Mouse (Mus musculus) forebrain, embryonic 15.5 days (tissue): Measurements from ENCODE around the gene Slc22a27. TPM values are rescaled to one million over a fixed set of nuclear protein-coding genes. Genes with fewer than 3 reads are reported as not detected.
"Not testable (repeated sequence)": the region's sequence is repeated elsewhere in the genome, so short reads cannot be mapped to it uniquely, and the experiment has no call there.

Experiments used
- ATAC-seq: fragments of 200-750 bp; cut with Nextera tagmentation; replicated peaks from 2 replicates; pipeline ENCODE4 v1.8.0; 2017; ENCODE audit warnings: mild to moderate bottlenecking, moderate TSS enrichment, moderate library complexity
- H3K27ac ChIP-seq: fragments of 300-500 bp; sonication (generic); replicated peaks from 2 replicates; pipeline ENCODE4 v1.5.1; 2015; ENCODE audit warnings: mild to moderate bottlenecking, inconsistent platforms
- H3K27me3 ChIP-seq: fragments of 300-500 bp; sonication (generic); 2 replicates; pipeline ENCODE4 v1.6.1; 2015; ENCODE audit warnings: inconsistent platforms
- H3K36me3 ChIP-seq: fragments of 300-500 bp; sonication (generic); 2 replicates; pipeline ENCODE4 v1.6.1; 2015; ENCODE audit warnings: mild to moderate bottlenecking, inconsistent platforms
- H3K4me1 ChIP-seq: fragments of 300-500 bp; sonication (generic); 2 replicates; pipeline ENCODE4 v1.6.1; 2015; ENCODE audit warnings: inconsistent platforms
- H3K4me2 ChIP-seq: fragments of 300-500 bp; sonication (generic); replicated peaks from 2 replicates; pipeline ENCODE4 v1.6.1; 2015; ENCODE audit warnings: mild to moderate bottlenecking, inconsistent platforms
- H3K4me3 ChIP-seq: fragments of 300-500 bp; sonication (generic); 2 replicates; pipeline ENCODE4 v1.5.1; 2015; ENCODE audit warnings: mild to moderate bottlenecking, inconsistent platforms
- H3K9ac ChIP-seq: fragments of 300-500 bp; sonication (generic); replicated peaks from 2 replicates; pipeline ENCODE4 v1.6.1; 2015; ENCODE audit warnings: mild to moderate bottlenecking, inconsistent platforms
- H3K9me3 ChIP-seq: fragments of 300-500 bp; sonication (generic); 2 replicates; pipeline ENCODE4 v1.6.1; 2016; ENCODE audit warnings: inconsistent platforms
- WGBS: fragments of 180-500 bp; shearing (Covaris S2); methylation state at CpG from one replicate; pipeline ENCODE4 v1.1.7; 2015; ENCODE audit warnings: mixed read lengths; 5-methylcytosine and 5-hydroxymethylcytosine counted together
- microRNA-seq: library from miRNA; unstranded; fragments of <30 nt; microRNA quantifications from one replicate; pipeline ENCODE4, GENCODE M21; 2016
- polyA plus RNA-seq: library from polyadenylated mRNA; unstranded; fragments of >200 nt; fragmentation: Nextera tagmentation; extraction: Ambion mirVana; gene quantifications from 2 replicates; pipeline ENCODE4 v1.2.1, GENCODE M21; 2015

Slc22a27 gene
- not detected in 2 replicates for polyA plus RNA-seq

DNA sequence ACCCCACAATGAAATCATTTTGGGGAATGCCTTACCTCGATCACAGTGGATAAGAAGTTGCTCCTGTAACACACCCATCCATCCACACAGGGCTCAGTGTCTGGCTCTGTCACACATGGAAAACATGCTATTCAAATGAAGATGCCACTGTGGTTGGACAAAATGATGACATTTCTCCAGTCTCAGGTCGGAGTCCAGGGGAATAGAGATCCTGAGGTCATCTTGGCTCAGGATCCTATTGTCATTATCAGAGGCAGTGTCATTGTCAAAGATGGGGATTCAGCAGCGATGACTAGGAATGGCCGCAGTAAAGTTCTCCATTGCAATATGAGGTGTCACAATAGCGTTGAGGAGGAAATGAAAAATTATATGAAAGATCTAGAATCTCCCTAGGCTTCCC is at the start of gene Slc22a27:
Slc22a27 (minus strand) TSS at position 101 of the 400 bp plus-strand sequence.
- not testable (repeated sequence) for H3K27me3 ChIP-seq, H3K9me3 ChIP-seq, H3K9ac ChIP-seq, H3K36me3 ChIP-seq, H3K4me1 ChIP-seq, H3K27ac ChIP-seq, ATAC-seq, H3K4me2 ChIP-seq, H3K4me3 ChIP-seq
- 68% methylated on average over 5 of the region's 5 CpGs for WGBS

DNA sequence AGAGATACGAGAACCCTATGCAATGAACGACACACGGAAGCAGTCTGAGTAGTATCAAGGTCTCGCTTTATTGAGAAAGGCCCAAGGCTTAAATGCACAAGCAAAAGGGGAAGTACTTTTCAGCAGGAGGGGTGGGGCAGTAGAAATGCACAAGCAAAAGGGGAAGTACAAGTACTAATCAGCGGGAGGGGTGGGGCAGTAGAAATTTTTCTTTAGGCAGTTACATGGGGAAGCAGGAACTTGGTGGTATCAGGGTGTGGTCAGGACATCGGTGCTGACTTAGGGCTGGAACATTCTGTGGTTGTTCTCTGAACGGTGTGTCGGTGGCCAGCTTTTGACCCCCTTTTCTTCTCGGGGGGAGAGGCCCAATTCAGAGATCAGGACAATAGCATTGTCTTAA is 45.8 kb upstream of the Slc22a27 start:
- H3K4me3 ChIP-seq, ATAC-seq, H3K4me2 ChIP-seq, H3K27ac ChIP-seq, H3K4me1 ChIP-seq, H3K36me3 ChIP-seq, H3K27me3 ChIP-seq, H3K9ac ChIP-seq, H3K9me3 ChIP-seq: not testable (repeated sequence)
- WGBS = 91% methylated on average over 9 of the region's 9 CpGs

DNA sequence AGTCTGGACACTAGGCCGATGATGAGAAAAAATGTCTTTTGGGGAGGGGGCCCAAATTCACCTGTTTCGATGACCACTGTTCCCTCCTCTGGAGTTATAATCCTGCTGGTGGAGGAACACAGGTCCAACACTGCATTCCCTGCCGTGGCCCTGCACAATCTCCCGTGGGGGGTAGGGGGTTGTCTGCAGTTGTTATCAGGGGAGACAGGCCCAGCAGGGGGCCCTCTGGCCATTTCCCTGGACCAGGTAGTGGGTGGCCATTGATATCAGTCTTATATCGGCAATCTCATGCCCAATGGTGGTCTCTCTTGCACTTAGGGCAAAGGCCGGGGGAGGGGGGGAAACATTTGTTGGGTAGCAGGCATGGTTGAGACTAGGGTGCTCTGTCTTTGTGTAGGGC is 43.3 kb upstream of the Slc22a27 start:
- not testable (repeated sequence) for H3K9ac ChIP-seq, H3K4me3 ChIP-seq, H3K36me3 ChIP-seq, H3K4me2 ChIP-seq, H3K9me3 ChIP-seq, H3K4me1 ChIP-seq, H3K27me3 ChIP-seq, ATAC-seq, H3K27ac ChIP-seq
- WGBS = 91% methylated on average over 6 of the region's 6 CpGs

DNA sequence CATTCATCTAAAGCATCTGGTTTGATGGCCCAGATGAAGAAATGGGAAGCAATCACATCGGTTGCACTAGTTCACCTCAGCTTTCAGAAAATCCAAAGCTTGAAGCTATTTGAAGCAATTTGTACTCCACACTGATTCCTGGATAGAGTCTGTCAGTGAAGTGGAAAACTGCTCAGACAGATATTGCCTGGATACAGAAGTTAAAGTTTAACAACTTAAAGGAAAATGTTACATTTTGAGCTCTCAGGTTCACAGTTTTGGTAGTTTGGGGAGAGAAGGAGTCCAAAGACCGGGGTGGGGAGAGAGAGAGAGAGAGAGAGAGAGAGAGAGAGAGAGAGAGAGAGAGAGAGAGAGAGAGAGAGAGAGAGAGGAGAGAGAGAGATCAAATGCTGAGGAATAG is 2.9 kb upstream of the Slc22a27 start:
- Histone ChIP-seq H3K9ac (no peak overlapping the region), H3K4me2 (no peak overlapping the region), H3K4me1 (no peaks in the 10 kb centered on the region), H3K27ac (no peak overlapping the region), H3K9me3 (no peaks in the 10 kb centered on the region; the same call in 1 of the 2 replicates), H3K36me3 (no peaks in the 10 kb centered on the region), H3K4me3 (no peak overlapping the region), H3K27me3 (no peaks in the 10 kb centered on the region)
- 78% methylated on average over 2 of the region's 2 CpGs for WGBS
- ATAC-seq = no peak

DNA sequence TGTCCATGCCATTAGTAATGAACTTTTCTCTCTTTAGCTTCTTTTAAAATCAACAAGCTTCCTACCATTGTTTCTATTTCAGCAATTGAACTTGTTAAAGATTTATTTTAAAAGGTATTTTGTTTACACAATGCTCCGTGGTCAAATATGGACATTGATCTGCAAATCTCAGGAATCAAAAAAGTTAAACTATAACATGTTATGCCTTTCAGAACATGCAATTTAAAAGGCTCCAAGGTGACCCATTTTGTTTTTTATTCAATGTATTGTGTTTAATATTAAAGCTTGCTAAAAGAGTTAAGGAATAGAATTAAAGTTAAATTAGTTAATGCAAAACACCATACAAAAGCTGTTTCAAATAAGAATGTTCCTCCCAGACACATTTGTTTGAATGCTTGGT is 723 bp upstream of the Slc22a27 start:
- ATAC-seq, H3K36me3 ChIP-seq, H3K4me2 ChIP-seq, H3K4me3 ChIP-seq, H3K27me3 ChIP-seq, H3K9me3 ChIP-seq, H3K4me1 ChIP-seq, H3K9ac ChIP-seq, H3K27ac ChIP-seq: not testable (repeated sequence)
- WGBS = 62% methylated on average over 1 of the region's 1 CpGs

DNA sequence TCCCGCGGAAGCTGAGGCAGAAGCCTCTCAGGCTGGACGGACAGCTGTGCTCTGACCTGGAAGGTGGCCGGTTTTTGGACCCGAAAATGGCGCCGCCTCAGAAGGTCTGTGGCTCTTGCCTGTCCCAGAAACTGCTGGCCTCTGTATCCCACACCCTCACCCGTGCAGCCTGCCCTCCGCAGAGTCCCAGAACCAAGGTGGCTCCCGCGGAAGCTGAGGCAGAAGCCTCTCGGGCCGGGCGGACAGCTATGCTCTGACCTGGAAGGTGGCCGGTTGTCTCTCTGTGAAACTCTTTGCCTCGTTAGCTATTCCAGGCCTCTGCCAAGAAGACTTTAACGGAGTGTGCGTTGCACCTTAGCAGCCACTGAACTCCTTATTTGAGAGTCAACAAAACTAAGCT is 26.4 kb downstream of the Slc22a27 start:
- not testable (repeated sequence) for H3K9me3 ChIP-seq, H3K27ac ChIP-seq, H3K27me3 ChIP-seq, ATAC-seq, H3K4me3 ChIP-seq, H3K4me1 ChIP-seq, H3K36me3 ChIP-seq, H3K9ac ChIP-seq, H3K4me2 ChIP-seq
- WGBS = 91% methylated on average over 18 of the region's 18 CpGs

DNA sequence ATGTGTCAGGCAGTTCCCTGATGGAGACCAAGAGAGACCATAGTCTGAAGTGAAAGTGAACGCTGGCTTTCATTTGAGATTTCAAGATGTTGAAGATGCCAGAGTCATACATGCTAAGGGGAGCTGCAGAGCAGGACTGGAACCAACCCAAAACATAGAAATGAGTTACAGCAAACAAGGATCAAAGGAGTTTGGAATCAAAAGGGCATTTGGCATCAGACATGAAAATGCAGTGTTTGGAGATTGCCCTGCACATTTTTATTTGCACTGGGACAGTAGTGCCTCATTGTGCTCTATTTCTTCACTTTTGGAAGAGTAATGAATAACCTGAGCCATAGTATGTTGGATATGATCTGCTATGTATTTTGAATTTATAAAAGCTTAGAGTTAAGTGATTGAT is 89.2 kb downstream of the Slc22a27 start:
- Histone ChIP-seq H3K27ac (no peak overlapping the region), H3K9me3 (peaks cover 3% of the 10 kb centered on the region; the same call in 1 of the 2 replicates), H3K36me3 (no peaks in the 10 kb centered on the region), H3K9ac (no peak overlapping the region), H3K4me2 (no peak overlapping the region), H3K27me3 (no peaks in the 10 kb centered on the region), H3K4me3 (no peak overlapping the region), H3K4me1 (no peaks in the 10 kb centered on the region)
- 93% methylated on average over 1 of the region's 1 CpGs for WGBS
- no peak for ATAC-seq

DNA sequence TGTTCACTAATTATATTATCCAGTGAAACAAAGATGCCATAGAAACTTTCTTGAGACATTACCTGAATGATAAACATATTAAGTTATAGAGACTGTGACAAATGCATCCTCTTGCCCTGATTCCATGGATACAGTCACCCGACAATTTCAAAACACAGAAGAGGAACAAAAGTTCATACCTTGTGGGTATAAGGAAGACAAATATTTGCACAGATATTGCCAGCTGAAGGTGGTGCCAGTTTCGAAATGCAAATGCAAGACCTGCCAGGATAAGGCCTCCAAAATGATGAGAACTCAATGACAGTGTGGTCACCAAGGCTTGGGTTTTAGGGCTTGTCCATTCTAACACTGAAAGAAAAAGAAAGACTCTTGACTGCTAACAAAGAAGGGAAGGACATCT is 136.0 kb downstream of the Slc22a27 start:
- no peaks in the 10 kb centered on the region for H3K27me3 ChIP-seq
- WGBS = 63% methylated on average over 2 of the region's 2 CpGs
- no peaks in the 10 kb centered on the region for H3K36me3 ChIP-seq
- peaks cover 14% of the 10 kb centered on the region; the same call in 1 of the 2 replicates for H3K9me3 ChIP-seq
- H3K27ac ChIP-seq = no peak overlapping the region
- no peak overlapping the region for H3K4me2 ChIP-seq
- no peak for ATAC-seq
- H3K4me3 ChIP-seq = no peak overlapping the region
- no peaks in the 10 kb centered on the region for H3K4me1 ChIP-seq
- H3K9ac ChIP-seq = no peak overlapping the region

Small RNA genes lying within 50 kb of the gene (microRNA-seq; reads per million reads assigned to microRNA genes)
- gene Gm24951 = not detected

Other genes starting within 250 kb of the Slc22a27 start
- not detected in 2 replicates for gene Slc22a26, start 163.4 kb downstream of the Slc22a27 start, polyA plus RNA-seq
- gene Slc22a28, start 166.0 kb upstream of the Slc22a27 start, polyA plus RNA-seq = not detected in 2 replicates